Mouse (Mus musculus) limb, embryonic 15.5 days (tissue): Measurements from ENCODE around the gene Vps36. TPM values are rescaled to one million over a fixed set of nuclear protein-coding genes. Genes with fewer than 3 reads are reported as not detected.
A peak's percentile ranks its signal among the peaks of the same experiment; 100 is the strongest.

Experiments used
- ATAC-seq: fragments of 200-750 bp; cut with Nextera tagmentation; 2 replicates; pipeline ENCODE4 v1.8.0; 2017; ENCODE audit warnings: low read depth, moderate TSS enrichment; ENCODE audit not compliant: insufficient number of reproducible peaks, low FRiP score, low TSS enrichment
- H3K27ac ChIP-seq: fragments of 300-500 bp; sonication (generic); 2 replicates; pipeline ENCODE4 v1.5.1; 2015; ENCODE audit warnings: moderate library complexity, mild to moderate bottlenecking, inconsistent platforms
- H3K27me3 ChIP-seq: fragments of 300-500 bp; sonication (generic); 2 replicates; pipeline ENCODE4 v1.6.1; 2015; ENCODE audit warnings: inconsistent platforms
- H3K36me3 ChIP-seq: fragments of 300-500 bp; sonication (generic); 2 replicates; pipeline ENCODE4 v1.6.1; 2015; ENCODE audit warnings: inconsistent platforms
- H3K4me1 ChIP-seq: fragments of 300-500 bp; sonication (generic); 2 replicates; pipeline ENCODE4 v1.6.1; 2015; ENCODE audit warnings: inconsistent platforms
- H3K4me2 ChIP-seq: fragments of 300-500 bp; sonication (generic); 2 replicates; pipeline ENCODE4 v1.6.1; 2015; ENCODE audit warnings: mild to moderate bottlenecking, inconsistent platforms
- H3K4me3 ChIP-seq: fragments of 300-500 bp; sonication (generic); 2 replicates; pipeline ENCODE4 v1.5.1; 2015; ENCODE audit warnings: mild to moderate bottlenecking, inconsistent platforms
- H3K9ac ChIP-seq: fragments of 300-500 bp; sonication (generic); 2 replicates; pipeline ENCODE4 v1.6.1; 2015; ENCODE audit warnings: inconsistent platforms
- H3K9me3 ChIP-seq: fragments of 300-500 bp; sonication (generic); 2 replicates; pipeline ENCODE4 v1.6.1; 2016; ENCODE audit warnings: inconsistent platforms
- whole genome bisulfite sequencing: fragments of 180-500 bp; shearing (Covaris S2); methylation state at CpG from one replicate; pipeline ENCODE4 v1.1.7; 2015; 5-methylcytosine and 5-hydroxymethylcytosine counted together
- polyA plus RNA-seq: library from polyadenylated mRNA; unstranded; fragments of >200 nt; fragmentation: Nextera tagmentation; extraction: Ambion mirVana; gene quantifications from 2 replicates; pipeline ENCODE4 v1.2.1, GENCODE M21; 2015

Vps36 gene
- polyA plus RNA-seq, 1 experiment from 2014 or later: 39.3 TPM

DNA sequence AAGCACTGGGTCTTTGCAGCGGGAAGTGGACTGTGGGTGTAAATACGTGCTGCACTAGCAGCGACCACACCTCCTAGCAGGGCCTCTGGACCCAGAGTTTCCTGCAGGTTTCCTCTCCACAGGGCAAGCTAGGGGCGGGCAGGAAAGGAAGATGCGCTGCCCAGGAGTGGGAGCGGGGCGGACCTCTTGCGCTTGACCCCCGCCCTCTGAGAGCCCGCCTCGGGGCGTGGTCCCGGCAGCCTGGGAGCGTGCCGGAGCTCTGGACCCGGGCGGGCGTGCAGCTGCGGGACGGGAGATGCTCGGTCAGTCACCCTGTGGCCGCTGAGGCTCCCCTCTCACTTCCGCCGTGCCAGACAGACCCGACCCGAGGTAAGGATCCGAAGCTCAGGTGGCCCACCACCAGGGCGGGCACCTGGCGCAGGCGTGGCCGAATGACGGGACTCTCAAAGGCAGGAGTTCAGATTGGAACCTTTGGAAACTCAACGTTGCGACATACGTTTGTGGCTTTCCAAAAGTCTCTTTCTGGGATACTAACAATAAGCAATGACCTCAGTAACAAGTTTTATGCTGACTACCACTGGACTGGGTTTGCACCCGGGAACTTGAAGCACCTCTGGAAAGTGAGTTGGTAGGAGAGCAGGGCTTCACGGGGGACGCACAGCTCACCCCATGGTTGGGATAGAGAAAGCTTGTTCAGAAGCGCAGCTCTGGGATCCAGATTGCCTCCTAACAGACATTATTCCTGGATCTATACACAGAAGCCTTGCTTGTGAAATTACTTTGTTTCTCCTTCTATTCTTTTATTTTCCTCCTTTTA is 34.7 kb downstream of the Vps36 start, which contains the start of gene Thsd1:
TSS of gene Thsd1 (plus strand) at position 253 of the 817 bp plus-strand sequence.
- under 1% methylated on average over 39 of the region's 39 CpGs for WGBS
- Histone ChIP-seq H3K4me3 (peak within 1 kb of the TSS; percentile 52), H3K9ac (peak within 1 kb of the TSS; percentile 38; the same call in 1 of the 2 replicates), H3K27ac (no peak within 1 kb of the TSS), H3K4me2 (peak within 1 kb of the TSS; percentile 87), H3K4me1 (0 out of 2 replicates have a peak, but pooled peaks cover 8% of the 10 kb centered on the region), H3K36me3 (peaks cover 13% of the 10 kb centered on the region), H3K9me3 (no peaks in the 10 kb centered on the region), H3K27me3 (no peaks in the 10 kb centered on the region)
- ATAC-seq: peak; percentile 72

DNA sequence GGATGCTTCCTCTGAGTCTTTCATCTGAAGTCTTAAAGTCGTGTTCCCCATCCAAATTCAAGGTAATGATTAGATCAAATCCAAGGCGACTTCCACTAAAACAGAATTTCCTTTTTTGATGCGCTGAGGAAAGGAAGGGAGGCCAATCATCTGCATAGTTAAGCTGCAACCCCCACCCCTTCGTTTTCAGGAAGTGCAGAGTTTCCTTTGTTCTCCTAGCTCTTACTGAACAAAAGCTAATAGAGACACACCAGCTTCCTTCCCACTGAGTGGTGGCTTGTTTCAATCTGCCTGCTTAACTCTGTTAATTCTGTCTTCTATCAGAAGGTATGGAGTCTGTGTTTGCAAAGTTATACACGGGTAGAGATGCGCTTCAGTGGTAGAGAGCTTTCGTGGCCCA is 36.0 kb downstream of the Vps36 start:
- H3K9me3 ChIP-seq: no peaks in the 10 kb centered on the region
- 0 out of 2 replicates have a peak, but pooled peaks cover 8% of the 10 kb centered on the region for H3K4me1 ChIP-seq
- H3K36me3 ChIP-seq: no peaks in the 10 kb centered on the region
- 46% methylated on average over 7 of the region's 7 CpGs for WGBS
- peak overlapping the region; percentile 52; the same call in 1 of the 2 replicates for H3K4me3 ChIP-seq
- H3K27ac ChIP-seq: no peak overlapping the region
- no peak overlapping the region for H3K9ac ChIP-seq
- no peaks in the 10 kb centered on the region for H3K27me3 ChIP-seq
- ATAC-seq: no peak
- H3K4me2 ChIP-seq: no peak overlapping the region

DNA sequence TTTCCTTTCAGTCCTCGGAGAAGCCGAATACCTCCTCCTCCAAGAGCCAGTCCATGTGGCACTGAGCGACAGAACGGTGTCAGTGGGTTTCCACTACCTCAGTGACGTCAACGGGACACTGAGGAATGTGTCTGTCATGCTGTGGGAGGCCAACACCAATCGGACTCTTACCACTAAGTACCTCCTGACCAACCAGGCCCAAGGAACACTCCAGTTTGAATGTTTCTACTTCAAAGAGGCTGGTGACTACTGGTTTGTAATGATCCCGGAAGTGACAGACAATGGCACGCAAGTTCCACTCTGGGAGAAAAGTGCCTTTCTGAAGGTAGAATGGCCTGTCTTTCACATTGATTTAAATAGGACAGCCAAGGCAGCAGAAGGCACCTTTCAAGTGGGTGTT is 50.4 kb downstream of the Vps36 start:
- 0 out of 2 replicates have a peak, but pooled peaks cover 3% of the 10 kb centered on the region for H3K36me3 ChIP-seq
- no peak overlapping the region for H3K4me3 ChIP-seq
- no peak overlapping the region for H3K27ac ChIP-seq
- no peaks in the 10 kb centered on the region for H3K9me3 ChIP-seq
- H3K4me2 ChIP-seq: no peak overlapping the region
- no peaks in the 10 kb centered on the region for H3K27me3 ChIP-seq
- ATAC-seq: no peak
- H3K9ac ChIP-seq: no peak overlapping the region
- no peaks in the 10 kb centered on the region for H3K4me1 ChIP-seq
- WGBS: 90% methylated on average over 9 of the region's 9 CpGs

DNA sequence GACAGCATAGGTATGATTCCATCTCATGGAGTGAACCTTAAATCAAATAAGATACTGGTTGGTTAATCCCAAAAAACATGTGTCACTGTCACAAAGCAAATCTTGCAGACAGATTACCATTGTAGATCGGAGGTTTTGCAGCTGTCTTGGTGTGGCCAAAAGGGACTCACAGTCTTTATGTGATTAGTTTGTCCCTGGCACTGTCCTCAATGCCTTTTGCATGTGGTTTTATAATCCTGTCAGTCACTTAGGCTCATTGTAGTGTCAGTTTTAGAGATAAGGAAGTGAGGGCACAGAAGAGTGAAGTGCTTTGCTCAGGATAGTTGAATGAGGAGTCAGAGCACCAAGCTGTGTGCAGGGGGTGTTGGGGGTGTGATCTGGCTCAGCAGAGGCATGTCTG is 53.1 kb downstream of the Vps36 start:
- ATAC-seq: no peak

DNA sequence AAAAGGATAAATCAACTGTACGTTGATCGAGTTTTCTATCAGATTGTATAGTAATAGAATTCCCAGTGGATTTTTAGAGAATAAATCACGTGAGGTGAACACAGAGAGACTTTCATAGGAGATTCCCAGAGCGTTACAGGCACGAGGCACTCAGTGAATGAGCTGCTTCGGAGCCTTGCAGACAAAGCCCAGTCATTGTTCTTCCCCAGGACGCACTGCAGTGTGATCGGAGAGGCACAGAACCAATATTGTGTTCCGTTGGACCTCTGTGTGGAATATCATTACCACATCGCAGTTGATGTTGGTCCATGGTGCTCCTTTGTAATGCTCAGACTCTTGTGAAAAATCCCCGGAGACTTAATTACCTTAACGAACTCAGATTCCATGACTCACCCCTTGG is 55.3 kb downstream of the Vps36 start:
- no peak for ATAC-seq
- 76% methylated on average over 12 of the region's 12 CpGs for WGBS
- H3K9me3 ChIP-seq: no peaks in the 10 kb centered on the region
- no peak overlapping the region for H3K4me2 ChIP-seq
- H3K27ac ChIP-seq: no peak overlapping the region
- H3K27me3 ChIP-seq: no peaks in the 10 kb centered on the region
- H3K4me1 ChIP-seq: no peaks in the 10 kb centered on the region
- H3K4me3 ChIP-seq: no peak overlapping the region
- H3K36me3 ChIP-seq: 0 out of 2 replicates have a peak, but pooled peaks cover 3% of the 10 kb centered on the region
- H3K9ac ChIP-seq: no peak overlapping the region

More for the DNA sequence above, 53.1 kb downstream of the Vps36 start:
- no peak overlapping the region for H3K4me3 ChIP-seq
- 0 out of 2 replicates have a peak, but pooled peaks cover 3% of the 10 kb centered on the region for H3K36me3 ChIP-seq
- 72% methylated on average over 1 of the region's 1 CpGs for WGBS
- H3K9ac ChIP-seq: no peak overlapping the region
- H3K9me3 ChIP-seq: no peaks in the 10 kb centered on the region
- no peak overlapping the region for H3K4me2 ChIP-seq
- H3K27me3 ChIP-seq: no peaks in the 10 kb centered on the region
- H3K27ac ChIP-seq: no peak overlapping the region
- H3K4me1 ChIP-seq: no peaks in the 10 kb centered on the region

DNA sequence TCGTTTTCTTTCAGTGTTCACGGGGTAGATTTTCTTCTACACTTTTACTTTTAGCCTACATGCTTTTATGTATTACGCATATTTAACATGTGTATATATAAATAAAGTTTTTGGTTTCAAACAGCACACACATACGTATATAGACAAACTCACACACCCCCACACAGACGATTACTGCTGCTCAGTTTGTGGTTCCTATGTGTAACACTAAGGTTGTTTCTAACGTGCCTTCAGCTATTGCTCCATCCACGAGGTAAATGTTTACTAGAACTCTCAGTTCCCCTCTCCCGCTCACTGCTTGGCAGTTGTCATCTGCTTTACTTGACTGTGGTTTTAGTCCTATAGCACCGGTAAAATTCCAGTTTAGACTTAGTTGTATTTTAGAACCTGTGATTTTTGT is 56.5 kb downstream of the Vps36 start:
- H3K4me3 ChIP-seq: no peak overlapping the region
- 77% methylated on average over 9 of the region's 9 CpGs for WGBS
- no peaks in the 10 kb centered on the region for H3K9me3 ChIP-seq
- no peaks in the 10 kb centered on the region for H3K36me3 ChIP-seq
- no peak overlapping the region for H3K4me2 ChIP-seq
- H3K4me1 ChIP-seq: no peaks in the 10 kb centered on the region
- H3K9ac ChIP-seq: no peak overlapping the region
- ATAC-seq: no peak
- no peaks in the 10 kb centered on the region for H3K27me3 ChIP-seq
- no peak overlapping the region for H3K27ac ChIP-seq

DNA sequence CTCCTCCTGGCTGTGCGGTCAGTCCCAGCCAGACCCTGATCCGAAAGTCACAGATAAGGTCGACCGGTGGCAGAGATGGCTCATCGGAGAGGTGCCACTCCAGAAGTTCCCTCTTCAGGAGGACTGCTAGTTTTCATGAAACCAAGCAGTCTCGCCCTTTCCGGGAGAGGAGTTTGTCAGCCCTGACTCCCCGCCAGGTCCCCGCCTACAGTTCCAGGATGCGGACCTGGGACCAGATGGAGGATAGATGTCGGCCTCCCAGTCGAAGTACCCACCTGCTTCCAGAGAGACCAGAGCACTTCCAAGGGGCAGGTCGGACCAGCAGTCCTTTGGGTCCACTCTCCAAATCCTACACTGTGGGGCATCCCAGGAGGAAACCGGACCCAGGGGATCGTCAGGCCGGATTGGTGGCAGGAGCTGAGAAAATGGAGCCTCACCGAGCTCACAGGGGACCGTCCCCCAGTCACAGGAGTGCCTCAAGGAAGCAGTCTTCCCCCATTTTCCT is 66.4 kb downstream of the Vps36 start:
- Histone ChIP-seq H3K36me3 (peaks cover 7% of the 10 kb centered on the region; the same call in 1 of the 2 replicates), H3K9ac (no peak overlapping the region), H3K27me3 (no peaks in the 10 kb centered on the region), H3K4me2 (no peak overlapping the region), H3K4me3 (no peak overlapping the region), H3K4me1 (0 out of 2 replicates have a peak, but pooled peaks cover 2% of the 10 kb centered on the region), H3K9me3 (no peaks in the 10 kb centered on the region), H3K27ac (no peak overlapping the region)
- WGBS: 87% methylated on average over 18 of the region's 18 CpGs
- no peak for ATAC-seq

DNA sequence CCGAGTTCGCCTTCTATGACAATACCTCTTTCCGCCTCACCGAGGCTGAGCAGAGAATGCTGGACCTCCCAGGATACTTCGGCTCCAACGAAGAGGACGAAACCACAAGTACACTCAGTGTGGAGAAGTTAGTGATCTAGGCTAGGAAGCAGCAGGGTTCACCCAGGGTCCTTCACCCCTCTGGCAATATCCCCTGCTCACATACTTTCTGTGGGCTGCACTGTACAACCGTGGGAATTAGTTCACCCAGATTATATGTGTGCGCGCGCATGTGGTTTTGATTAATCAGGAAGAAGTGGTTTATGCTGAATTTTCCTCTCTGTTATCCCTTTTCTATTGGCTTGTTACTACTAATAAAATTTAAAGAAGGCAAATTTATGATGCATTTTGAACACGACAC is 66.9 kb downstream of the Vps36 start:
- 0 out of 2 replicates have a peak, but pooled peaks have one; percentile 41 for ATAC-seq
- 0 out of 2 replicates have a peak, but pooled peaks cover 4% of the 10 kb centered on the region for H3K4me1 ChIP-seq
- H3K27me3 ChIP-seq: no peaks in the 10 kb centered on the region
- 62% methylated on average over 12 of the region's 12 CpGs for WGBS
- H3K9ac ChIP-seq: no peak overlapping the region
- no peak overlapping the region for H3K4me3 ChIP-seq
- peaks cover 7% of the 10 kb centered on the region; the same call in 1 of the 2 replicates for H3K36me3 ChIP-seq
- no peaks in the 10 kb centered on the region for H3K9me3 ChIP-seq
- H3K27ac ChIP-seq: no peak overlapping the region
- H3K4me2 ChIP-seq: no peak overlapping the region

DNA sequence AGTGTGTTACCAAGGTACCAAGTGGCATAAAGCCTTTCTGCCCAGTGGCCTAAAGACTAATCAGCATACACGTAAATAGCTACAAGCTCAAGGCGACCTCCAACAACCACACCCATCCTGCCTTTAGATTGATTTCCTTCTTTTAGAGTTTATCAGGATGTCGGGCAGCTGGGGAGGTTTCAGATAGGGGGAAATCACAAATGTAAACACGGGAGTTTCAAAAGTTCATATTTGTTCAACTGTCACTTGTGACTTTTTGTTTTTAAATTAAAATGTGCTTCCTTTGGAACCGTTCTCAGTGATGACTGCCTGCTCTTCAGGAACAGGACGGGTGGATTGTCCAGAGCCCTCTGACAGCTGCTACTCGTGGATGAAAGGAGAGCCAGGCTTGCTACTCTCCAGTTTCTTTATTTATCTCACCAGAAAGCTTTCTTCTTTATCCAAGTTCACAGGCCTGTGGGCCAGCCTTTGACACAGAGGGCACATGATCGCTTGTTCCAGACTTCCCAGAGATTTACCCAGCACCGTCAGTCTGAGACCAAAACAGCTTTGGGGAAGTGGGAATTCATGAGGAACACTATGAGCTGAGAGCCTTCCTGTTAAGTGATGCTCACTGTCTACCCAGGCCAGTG is 67.6 kb downstream of the Vps36 start:
- Histone ChIP-seq H3K4me1 (0 out of 2 replicates have a peak, but pooled peaks cover 5% of the 10 kb centered on the region), H3K9me3 (no peaks in the 10 kb centered on the region), H3K27ac (0 out of 2 replicates have a peak overlapping the region, but pooled peaks have one; percentile 47), H3K9ac (no peak overlapping the region), H3K4me2 (no peak overlapping the region), H3K36me3 (peaks cover 7% of the 10 kb centered on the region; the same call in 1 of the 2 replicates), H3K27me3 (no peaks in the 10 kb centered on the region), H3K4me3 (no peak overlapping the region)
- ATAC-seq: no peak
- WGBS: 53% methylated on average over 9 of the region's 9 CpGs

DNA sequence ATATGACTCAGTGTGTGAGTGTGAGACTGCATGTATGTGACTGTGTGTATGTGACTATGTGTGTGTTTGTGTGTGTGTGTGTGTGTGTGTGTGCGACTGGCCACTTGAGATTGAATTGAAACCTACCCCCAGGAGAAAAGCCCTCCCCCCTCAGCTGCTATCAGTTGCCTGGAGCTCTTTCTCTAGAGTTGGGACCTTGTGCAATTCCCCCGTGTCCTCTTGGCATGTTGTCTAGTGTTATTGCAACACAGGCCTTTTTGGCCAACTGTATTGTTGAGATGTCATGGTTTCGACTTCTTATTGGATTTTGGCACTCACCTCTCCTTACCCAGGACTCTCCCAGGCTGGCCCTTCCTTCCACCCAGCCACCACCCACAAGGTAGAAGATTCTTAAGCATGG is 69.7 kb downstream of the Vps36 start:
- Histone ChIP-seq H3K36me3 (peaks cover 7% of the 10 kb centered on the region; the same call in 1 of the 2 replicates), H3K4me3 (no peak overlapping the region), H3K27ac (no peak overlapping the region), H3K4me1 (peaks cover 8% of the 10 kb centered on the region; the same call in 1 of the 2 replicates), H3K4me2 (no peak overlapping the region), H3K9ac (no peak overlapping the region), H3K27me3 (no peaks in the 10 kb centered on the region), H3K9me3 (no peaks in the 10 kb centered on the region)
- ATAC-seq: no peak
- 78% methylated on average over 3 of the region's 3 CpGs for WGBS

DNA sequence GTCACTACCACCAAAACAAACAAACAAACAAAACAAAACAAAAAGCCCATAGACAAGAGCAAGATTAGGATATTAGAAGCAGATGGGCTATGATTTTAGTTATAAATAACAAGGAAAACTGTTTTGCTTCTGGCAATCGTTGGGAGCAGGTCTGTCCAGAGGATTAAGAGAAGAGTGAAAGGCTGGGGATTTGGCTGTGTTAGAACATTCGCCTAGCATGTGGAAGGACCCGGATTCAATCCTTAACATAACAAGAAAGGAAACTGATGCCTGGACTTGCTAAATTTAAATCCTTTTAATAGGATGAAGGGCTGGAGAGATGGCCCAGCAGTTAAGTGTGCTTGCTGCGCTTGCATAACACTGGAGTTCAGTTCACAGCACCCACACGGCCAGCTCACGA is 71.7 kb downstream of the Vps36 start:
- Histone ChIP-seq H3K4me2 (no peak overlapping the region), H3K4me3 (no peak overlapping the region), H3K27me3 (no peaks in the 10 kb centered on the region), H3K4me1 (peaks cover 8% of the 10 kb centered on the region; the same call in 1 of the 2 replicates), H3K9ac (no peak overlapping the region), H3K27ac (peak overlapping the region; percentile 34), H3K36me3 (no peaks in the 10 kb centered on the region), H3K9me3 (no peaks in the 10 kb centered on the region)
- ATAC-seq: no peak
- 66% methylated on average over 6 of the region's 6 CpGs for WGBS
